In the genomic region with DNA sequence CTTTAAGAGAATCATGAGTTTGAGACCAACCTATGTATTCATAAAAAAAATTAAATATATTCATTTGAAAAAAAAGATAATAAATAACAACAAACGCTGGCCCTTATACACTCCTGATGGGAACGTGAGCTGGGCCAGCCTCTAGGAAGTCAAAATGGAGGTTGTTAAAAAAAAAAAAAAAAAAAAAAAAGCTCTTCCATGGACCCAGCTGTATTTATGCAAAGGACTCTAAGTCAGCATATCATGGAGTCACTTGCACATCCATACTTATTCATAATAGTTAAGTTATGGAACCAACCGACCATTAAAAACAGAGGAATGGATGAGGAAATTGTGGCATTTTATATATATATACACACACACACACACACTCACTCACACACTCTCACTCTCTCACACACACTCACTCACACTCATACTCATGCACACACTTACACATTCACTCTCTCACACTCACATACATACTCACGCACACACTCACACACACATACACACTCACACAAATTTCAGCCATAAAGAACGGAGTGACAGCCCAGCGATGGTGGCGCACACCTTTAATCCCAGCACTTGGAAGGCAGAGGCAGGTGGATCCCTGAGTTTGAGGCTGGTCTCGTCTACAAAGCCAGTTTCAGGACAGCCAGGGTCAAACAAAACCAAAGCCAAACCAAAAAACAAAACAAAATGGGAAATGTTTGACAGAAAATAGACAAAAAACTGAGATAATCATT, we compare ENCODE assay signal across 10 mouse cellular contexts. TPM values are rescaled to one million over a fixed set of nuclear protein-coding genes. Genes with fewer than 3 reads are reported as not detected.
A peak's percentile ranks its signal among the peaks of the same experiment; 100 is the strongest.
DNase-seq lines count a peak whose midpoint lies in the region; ATAC-seq and TF ChIP-seq lines count a peak whose summit lies in the region.
"Had no signal": no experiment of that assay in that cellular context is flagged by ENCODE, and none has a peak within 500 bp of the region (broad histone marks: within the 10 kb centered on the region; RNA-seq: fewer than 3 reads in every experiment).

No protein-coding gene starts in this region.

- WGBS in liver, embryonic 11.5 days, result 82% methylated on average over 8 of the region's 8 CpGs

- no peak for DNase-seq in liver, embryonic 11.5 days (ENCODE audit: low spot score)
- no peak for DNase-seq in liver
- peak; percentile 64 for DNase-seq in 416B (ENCODE audit: low read depth)
- DNase-seq in adrenal gland, adult 18-20 months (ENCODE audit: low spot score in 2 of 2), result no peak
- no peak for DNase-seq in layer of hippocampus, adult 9-11 months

- no peak for ATAC-seq in erythroblast, adult 5-6 weeks (replicated peaks; ENCODE audit: low FRiP score, poor library complexity, severe bottlenecking)
- no peak for ATAC-seq in liver, embryonic 11.5 days (replicated peaks; ENCODE audit: low FRiP score)

- peak overlapping the region; percentile 19; the same call in 1 of the 2 replicates for H3K27ac ChIP-seq in liver, embryonic 11.5 days (ENCODE audit: low read depth, low read length)
- H3K27ac ChIP-seq in cortical plate, adult 2 months (ENCODE audit: insufficient read depth, low read length), result peak overlapping the region; percentile 73; the same call in 1 of the 2 replicates
- H3K27ac ChIP-seq: neural tube, embryonic 15.5 days had no signal

- peaks cover 12% of the 10 kb centered on the region for H3K36me3 ChIP-seq in erythroblast, embryonic 14.5 days (ENCODE audit: control insufficient read depth)
- peaks cover 5% of the 10 kb centered on the region for H3K36me3 ChIP-seq in liver, embryonic 11.5 days (ENCODE audit: control insufficient read depth, insufficient read depth, low read length)
- H3K36me3 ChIP-seq: neural tube, embryonic 15.5 days had no signal

- H3K9me3 ChIP-seq in erythroblast, embryonic 14.5 days (ENCODE audit: control insufficient read depth, low read length), result no peaks in the 10 kb centered on the region
- no peaks in the 10 kb centered on the region; the same call in 1 of the 2 replicates for H3K9me3 ChIP-seq in liver, embryonic 11.5 days (ENCODE audit: control insufficient read depth, low read length)
- H3K9me3 ChIP-seq: limb, embryonic 15.5 days; neural tube, embryonic 15.5 days had no signal

- H3K4me1 ChIP-seq in erythroblast, embryonic 14.5 days (ENCODE audit: control insufficient read depth), result peaks cover 13% of the 10 kb centered on the region
- H3K4me1 ChIP-seq in liver, embryonic 11.5 days (replicated peaks; ENCODE audit: control insufficient read depth, insufficient read depth, low read length), result 0 out of 2 replicates have a peak, but pooled peaks cover 3% of the 10 kb centered on the region
- no peaks in the 10 kb centered on the region for H3K4me1 ChIP-seq in cortical plate, adult 2 months (ENCODE audit: control insufficient read depth, insufficient read depth, low read length)
- H3K4me1 ChIP-seq: neural tube, embryonic 15.5 days had no signal

- no peaks in the 10 kb centered on the region for H3K27me3 ChIP-seq in erythroblast, embryonic 14.5 days (ENCODE audit: control insufficient read depth)
- H3K27me3 ChIP-seq in liver, embryonic 11.5 days (replicated peaks; ENCODE audit: control insufficient read depth, insufficient read depth, low read length), result no peaks in the 10 kb centered on the region
- H3K27me3 ChIP-seq: limb, embryonic 15.5 days; neural tube, embryonic 15.5 days had no signal

- peak overlapping the region; percentile 59 for H3K4me2 ChIP-seq in liver, embryonic 11.5 days
- H3K4me2 ChIP-seq: limb, embryonic 15.5 days; neural tube, embryonic 15.5 days had no signal

- peak overlapping the region; percentile 1 for H3K4me3 ChIP-seq in erythroblast, embryonic 14.5 days (replicated peaks)
- H3K4me3 ChIP-seq in liver, embryonic 11.5 days (ENCODE audit: low read depth, low read length), result peak overlapping the region; percentile 21
- H3K4me3 ChIP-seq in cortical plate, adult 2 months (ENCODE audit: insufficient read depth, low read length), result no peak overlapping the region
- H3K4me3 ChIP-seq: limb, embryonic 15.5 days; neural tube, embryonic 15.5 days had no signal

- TF ChIP-seq CTCF in cortical plate, adult 2 months (IDR thresholded peaks at IDR 0.05; ENCODE audit: extremely low read depth, insufficient read depth, low read length), result no peak

- no peak for TF ChIP-seq POLR2A in cortical plate, adult 2 months (IDR thresholded peaks at IDR 0.05; ENCODE audit: extremely low read depth, insufficient read depth, low read length)

- H3K9ac ChIP-seq in liver, embryonic 11.5 days (ENCODE audit: low read depth, low read length), result 0 out of 2 replicates have a peak overlapping the region, but pooled peaks have one; percentile 20
- H3K9ac ChIP-seq: limb, embryonic 15.5 days; neural tube, embryonic 15.5 days had no signal

RNA-seq across cellular contexts. Expression of a gene that starts 6.5 kb away (rescaled TPM):
- polyA plus RNA-seq in erythroblast, embryonic 14.5 days (2012), result 0.05 and 0.08 TPM in 2 replicates
- 23.6 and 36.9 TPM in 2 replicates for total RNA-seq in erythroblast, adult 5-6 weeks (2015; ENCODE audit: low replicate concordance)
- 15.7 and 20.4 TPM in 2 replicates for total RNA-seq in erythroblast, adult 5-6 weeks (2017; ENCODE audit: low replicate concordance)
- polyA plus RNA-seq in liver, embryonic 11.5 days (2014; fragmentation: Nextera tagmentation; extraction: Ambion mirVana), result 28.8 and 30.3 TPM in 2 replicates
- polyA plus RNA-seq in cortical plate, adult 2 months (2012; rRNA removed), result 2.3 and 3.1 TPM in 2 replicates
- total RNA-seq in adrenal gland, adult 18-20 months (2021), result 10 to 100 TPM; 15.4 to 20.7 TPM
